Mouse (Mus musculus) liver, adult 2 months (tissue): Measurements from ENCODE around the gene Cib4. TPM values are rescaled to one million over a fixed set of nuclear protein-coding genes. Genes with fewer than 3 reads are reported as not detected.

Experiments used
- DNase-seq: peaks from one replicate; pipeline ENCODE4 v3.0.0-alpha.2; 2011; ENCODE audit warnings: low read depth, low spot score; ENCODE audit errors: extremely low read depth
- H3K27ac ChIP-seq: fragments of 200-500 bp; replicated peaks from 2 replicates; pipeline ENCODE4 v1.5.1; 2012; ENCODE audit warnings: low read depth, mild to moderate bottlenecking, control low read depth, inconsistent platforms, low read length; ENCODE audit not compliant: insufficient read depth
- H3K27me3 ChIP-seq: fragments of 200-500 bp; 2 replicates; pipeline ENCODE4 v1.6.1; 2012; ENCODE audit warnings: mild to moderate bottlenecking, moderate library complexity, low read length, inconsistent platforms; ENCODE audit not compliant: control insufficient read depth, insufficient read depth
- H3K36me3 ChIP-seq: fragments of 200-500 bp; 2 replicates; pipeline ENCODE4 v1.6.1; 2012; ENCODE audit warnings: low read length, inconsistent platforms; ENCODE audit not compliant: control insufficient read depth, insufficient read depth
- H3K4me1 ChIP-seq: fragments of 200-500 bp; 2 replicates; pipeline ENCODE4 v1.6.1; 2011; ENCODE audit warnings: low read length; ENCODE audit not compliant: control insufficient read depth, insufficient read depth
- H3K4me3 ChIP-seq: fragments of 200-500 bp; 2 replicates; pipeline ENCODE4 v1.5.1; 2011; ENCODE audit warnings: low read depth, mild to moderate bottlenecking, control low read depth, low read length, moderate library complexity; ENCODE audit not compliant: insufficient read depth
- H3K79me2 ChIP-seq: fragments of 200-500 bp; 2 replicates; pipeline ENCODE4 v1.6.1; 2012; ENCODE audit warnings: inconsistent platforms, mild to moderate bottlenecking, low read length, moderate library complexity; ENCODE audit not compliant: control insufficient read depth, insufficient read depth
- H3K9ac ChIP-seq: fragments of 200-500 bp; 2 replicates; pipeline ENCODE4 v1.6.1; 2012; ENCODE audit warnings: low read depth, mild to moderate bottlenecking, control low read depth, inconsistent platforms, low read length
- CTCF ChIP-seq: fragments of 200-500 bp; IDR thresholded peaks from 2 replicates; pipeline ENCODE4 v1.5.1; 2011; ENCODE audit warnings: low read depth, low read length, control low read depth
- POLR2A ChIP-seq: fragments of 200-500 bp; IDR thresholded peaks from 2 replicates; pipeline ENCODE4 v1.6.1; 2011; ENCODE audit warnings: low read length, control low read depth; ENCODE audit not compliant: insufficient read depth; ENCODE audit errors: extremely low read depth
- WGBS: fragments of 180-500 bp; shearing (Covaris S2); methylation state at CpG from one replicate; pipeline ENCODE4 v1.1.7; 2018; 5-methylcytosine and 5-hydroxymethylcytosine counted together
- polyA plus RNA-seq: library from polyadenylated mRNA; depleted of rRNA; stranded (reverse); fragments of >200 nt; gene quantifications from 2 replicates; pipeline ENCODE4 v1.2.3, GENCODE M21; 2012
- total RNA-seq: library from RNA; depleted of rRNA; stranded (reverse); fragments of >200 nt; gene quantifications from 2 replicates; pipeline ENCODE4 v1.2.3, GENCODE M21; 2014

Cib4 gene
- total and polyA plus RNA-seq, 2 experiments: not detected

DNA sequence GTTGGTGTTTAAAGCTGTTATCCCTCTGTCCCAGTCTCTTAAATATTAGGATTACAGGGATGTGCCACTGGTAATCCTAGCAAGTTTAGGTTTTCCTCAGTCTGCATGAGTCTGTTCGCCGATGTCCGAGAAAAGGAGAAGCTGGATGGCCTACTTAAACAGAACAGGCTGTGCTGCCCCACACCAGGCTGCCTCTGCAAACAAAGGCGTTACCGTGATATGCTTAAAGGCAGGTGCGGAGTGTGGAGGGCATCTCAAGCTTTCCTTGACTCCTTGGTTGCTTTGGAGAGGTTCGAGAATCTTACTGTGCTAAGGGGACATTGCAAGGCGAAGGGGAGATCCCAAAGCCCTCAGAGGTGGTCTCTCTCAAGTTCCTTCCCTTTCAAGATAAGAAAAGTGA, 48.8 kb downstream of the Cib4 start:
- no peak overlapping the region for H3K9ac ChIP-seq
- DNase-seq: no peak
- no peaks in the 10 kb centered on the region for H3K79me2 ChIP-seq
- 68% methylated on average over 8 of the region's 8 CpGs for WGBS
- no peaks in the 10 kb centered on the region for H3K27me3 ChIP-seq
- TF ChIP-seq POLR2A (no peak), CTCF (no peak)
- no peak overlapping the region for H3K27ac ChIP-seq
- no peak overlapping the region for H3K4me3 ChIP-seq
- no peaks in the 10 kb centered on the region for H3K36me3 ChIP-seq
- H3K4me1 ChIP-seq: no peaks in the 10 kb centered on the region

GRCm38 (mm10) chr5:30495288-30495687, 50.3 kb downstream of the Cib4 start:
- Histone ChIP-seq H3K9ac (no peak overlapping the region), H3K79me2 (no peaks in the 10 kb centered on the region), H3K27ac (no peak overlapping the region), H3K4me1 (no peaks in the 10 kb centered on the region), H3K4me3 (no peak overlapping the region), H3K27me3 (no peaks in the 10 kb centered on the region), H3K36me3 (no peaks in the 10 kb centered on the region)
- DNase-seq: no peak
- 96% methylated on average over 2 of the region's 2 CpGs for WGBS
- TF ChIP-seq POLR2A: no peak
- no peak for TF ChIP-seq CTCF

DNA sequence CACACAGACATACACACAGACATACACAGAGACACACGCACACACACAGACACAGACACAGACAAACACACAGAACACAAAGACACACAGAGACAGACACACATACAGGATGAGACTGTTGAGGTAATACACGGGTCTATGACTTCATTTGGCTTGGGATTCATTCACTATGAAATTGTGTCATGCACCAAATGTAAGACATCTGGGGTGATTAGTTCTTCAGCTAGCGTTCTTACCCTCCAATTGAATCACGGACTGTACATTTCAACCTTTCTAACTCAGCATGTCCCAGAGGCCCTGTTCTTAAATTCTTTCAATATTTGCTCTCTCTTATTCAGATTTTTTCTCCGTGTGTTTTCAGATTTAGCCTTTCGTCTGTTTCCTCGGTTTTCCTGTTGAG, 51.0 kb downstream of the Cib4 start:
- DNase-seq: no peak
- no peak overlapping the region for H3K4me3 ChIP-seq
- no peak overlapping the region for H3K9ac ChIP-seq
- no peaks in the 10 kb centered on the region for H3K27me3 ChIP-seq
- 77% methylated on average over 7 of the region's 7 CpGs for WGBS
- no peak overlapping the region for H3K27ac ChIP-seq
- H3K36me3 ChIP-seq: no peaks in the 10 kb centered on the region
- no peaks in the 10 kb centered on the region for H3K4me1 ChIP-seq
- TF ChIP-seq CTCF (no peak), POLR2A (no peak)
- H3K79me2 ChIP-seq: no peaks in the 10 kb centered on the region

GRCm38 (mm10) chr5:30493723-30494122, 51.9 kb downstream of the Cib4 start:
- H3K27me3 ChIP-seq: no peaks in the 10 kb centered on the region
- no peak for DNase-seq
- H3K27ac ChIP-seq: no peak overlapping the region
- no peak overlapping the region for H3K9ac ChIP-seq
- H3K4me3 ChIP-seq: no peak overlapping the region
- H3K79me2 ChIP-seq: no peaks in the 10 kb centered on the region
- H3K36me3 ChIP-seq: no peaks in the 10 kb centered on the region
- TF ChIP-seq POLR2A: no peak
- TF ChIP-seq CTCF: no peak
- H3K4me1 ChIP-seq: no peaks in the 10 kb centered on the region
- 66% methylated on average over 7 of the region's 7 CpGs for WGBS

GRCm38 (mm10) chr5:30490845-30491244, 54.8 kb downstream of the Cib4 start:
- Histone ChIP-seq H3K4me3 (no peak overlapping the region), H3K79me2 (no peaks in the 10 kb centered on the region), H3K27ac (no peak overlapping the region), H3K36me3 (no peaks in the 10 kb centered on the region), H3K9ac (no peak overlapping the region), H3K27me3 (no peaks in the 10 kb centered on the region), H3K4me1 (no peaks in the 10 kb centered on the region)
- WGBS: 91% methylated on average over 5 of the region's 5 CpGs
- TF ChIP-seq POLR2A (no peak), CTCF (no peak)
- DNase-seq: peak; percentile 13

DNA sequence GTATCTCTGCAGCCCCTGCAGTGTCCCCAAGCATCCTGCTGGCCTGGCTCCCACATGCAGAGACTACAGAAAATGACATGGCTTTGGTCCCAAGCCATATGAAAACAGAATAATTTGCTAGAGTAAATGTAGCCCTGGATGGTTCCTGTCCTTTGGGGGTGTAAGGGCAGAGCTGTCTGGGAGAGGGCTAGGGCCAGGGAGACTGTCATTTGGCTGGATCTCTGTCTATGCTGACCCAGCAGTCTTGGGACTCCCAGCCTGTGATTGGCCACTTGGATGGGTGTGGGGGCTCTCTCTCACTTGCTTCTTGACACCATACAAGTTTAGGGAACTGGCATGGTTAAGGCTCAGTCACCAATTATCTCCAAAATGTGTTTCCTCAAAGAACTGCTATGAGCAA, 55.4 kb downstream of the Cib4 start:
- no peak overlapping the region for H3K4me3 ChIP-seq
- no peaks in the 10 kb centered on the region for H3K36me3 ChIP-seq
- H3K9ac ChIP-seq: no peak overlapping the region
- H3K79me2 ChIP-seq: no peaks in the 10 kb centered on the region
- no peak for TF ChIP-seq POLR2A
- no peak for TF ChIP-seq CTCF
- H3K27ac ChIP-seq: no peak overlapping the region
- no peaks in the 10 kb centered on the region for H3K27me3 ChIP-seq
- H3K4me1 ChIP-seq: peaks cover 5% of the 10 kb centered on the region; the same call in 1 of the 2 replicates
- no peak for DNase-seq
